Mouse (Mus musculus): ENCODE data around the gene Ripply3. TPM values are rescaled to one million over a fixed set of nuclear protein-coding genes. Genes with fewer than 3 reads are reported as not detected.
A peak's percentile ranks its signal among the peaks of the same experiment; 100 is the strongest.

Gene Ripply3
- polyA plus RNA-seq, 1 experiment from 2014 or later: 1.3 TPM

GRCm38 (mm10) chr16:94347080-94347731 lies 19.0 kb downstream of the Ripply3 start:
- Histone ChIP-seq H3K4me1 (peaks cover 8% of the 10 kb centered on the region), H3K9ac (replicated peaks) (no peak overlapping the region), H3K4me2 (replicated peaks) (no peak overlapping the region), H3K27ac (replicated peaks) (no peak overlapping the region), H3K9me3 (no peaks in the 10 kb centered on the region), H3K27me3 (no peaks in the 10 kb centered on the region), H3K4me3 (no peak overlapping the region), H3K36me3 (no peaks in the 10 kb centered on the region)
- ATAC-seq (replicated peaks): no peak
- 82% methylated on average over 7 of the region's 7 CpGs for WGBS

DNA sequence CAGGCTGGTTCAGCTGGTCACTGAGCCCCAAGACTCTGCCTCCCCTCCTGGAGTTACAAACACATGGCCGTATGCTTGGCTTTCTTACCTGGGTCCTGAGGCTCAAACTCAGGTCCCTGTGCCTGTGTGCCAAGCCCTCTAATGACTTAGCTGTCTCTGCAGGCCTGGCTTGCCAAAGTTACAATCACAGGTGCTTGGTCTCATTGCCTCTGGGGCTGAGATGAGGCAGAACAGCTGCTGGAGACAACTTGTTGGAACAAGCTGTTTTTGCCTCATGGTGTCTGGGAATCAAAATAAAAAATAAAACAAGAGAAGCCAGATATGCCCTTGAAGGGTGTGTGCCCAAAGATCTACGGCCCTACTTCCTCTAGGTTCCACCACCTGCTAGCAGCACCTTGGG lies 20.6 kb downstream of the Ripply3 start:
- no peak overlapping the region for H3K27ac ChIP-seq (replicated peaks)
- WGBS: 95% methylated on average over 2 of the region's 2 CpGs
- no peak for ATAC-seq (replicated peaks)
- H3K4me2 ChIP-seq (replicated peaks): no peak overlapping the region
- H3K4me1 ChIP-seq: peaks cover 8% of the 10 kb centered on the region
- no peaks in the 10 kb centered on the region for H3K9me3 ChIP-seq
- no peaks in the 10 kb centered on the region for H3K27me3 ChIP-seq
- H3K9ac ChIP-seq (replicated peaks): no peak overlapping the region
- no peak overlapping the region for H3K4me3 ChIP-seq
- no peaks in the 10 kb centered on the region for H3K36me3 ChIP-seq

GRCm38 (mm10) chr16:94349588-94350286 lies 21.5 kb downstream of the Ripply3 start:
- no peak for ATAC-seq (replicated peaks)
- no peaks in the 10 kb centered on the region for H3K27me3 ChIP-seq
- H3K9me3 ChIP-seq: no peaks in the 10 kb centered on the region
- WGBS: 56% methylated on average over 11 of the region's 11 CpGs
- H3K4me2 ChIP-seq (replicated peaks): no peak overlapping the region
- no peak overlapping the region for H3K27ac ChIP-seq (replicated peaks)
- no peak overlapping the region for H3K4me3 ChIP-seq
- no peaks in the 10 kb centered on the region for H3K36me3 ChIP-seq
- peaks cover 8% of the 10 kb centered on the region for H3K4me1 ChIP-seq
- no peak overlapping the region for H3K9ac ChIP-seq (replicated peaks)

DNA sequence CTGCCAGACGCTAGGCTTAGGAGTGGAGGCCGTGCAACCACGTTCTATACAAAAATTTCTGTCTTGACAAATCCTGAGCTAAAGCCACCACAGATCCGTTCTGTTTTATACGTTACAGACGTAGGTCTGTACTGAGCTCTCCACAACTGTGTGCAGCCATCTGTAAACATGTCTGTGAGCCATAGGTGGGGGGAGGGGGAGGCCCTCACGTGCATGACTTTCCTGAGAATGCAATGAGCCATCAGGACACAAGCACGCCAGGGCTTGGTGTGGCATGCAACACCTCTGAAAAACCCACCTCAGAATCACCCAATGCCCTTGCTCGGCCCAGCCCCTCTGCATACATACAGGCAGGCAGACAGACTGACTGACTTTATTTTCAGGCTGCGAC lies 22.1 kb downstream of the Ripply3 start:
- H3K4me1 ChIP-seq: peaks cover 8% of the 10 kb centered on the region
- no peaks in the 10 kb centered on the region for H3K9me3 ChIP-seq
- no peak overlapping the region for H3K4me2 ChIP-seq (replicated peaks)
- H3K27ac ChIP-seq (replicated peaks): no peak overlapping the region
- no peak overlapping the region for H3K4me3 ChIP-seq
- no peak for ATAC-seq (replicated peaks)
- no peak overlapping the region for H3K9ac ChIP-seq (replicated peaks)
- H3K27me3 ChIP-seq: no peaks in the 10 kb centered on the region
- 72% methylated on average over 10 of the region's 10 CpGs for WGBS
- no peaks in the 10 kb centered on the region for H3K36me3 ChIP-seq

- H3K4me2 ChIP-seq (replicated peaks): no peak overlapping the region
- ATAC-seq (replicated peaks): no peak
- H3K36me3 ChIP-seq: no peaks in the 10 kb centered on the region
- H3K9me3 ChIP-seq: no peaks in the 10 kb centered on the region
- no peak overlapping the region for H3K27ac ChIP-seq (replicated peaks)
- H3K4me1 ChIP-seq: peaks cover 8% of the 10 kb centered on the region
- H3K9ac ChIP-seq (replicated peaks): no peak overlapping the region
- no peak overlapping the region for H3K4me3 ChIP-seq
- whole genome bisulfite sequencing: 50% methylated on average over 9 of the region's 9 CpGs
- no peaks in the 10 kb centered on the region for H3K27me3 ChIP-seq
Observed at GRCm38 (mm10) chr16:94354450-94354849, 26.2 kb downstream of the Ripply3 start.

DNA sequence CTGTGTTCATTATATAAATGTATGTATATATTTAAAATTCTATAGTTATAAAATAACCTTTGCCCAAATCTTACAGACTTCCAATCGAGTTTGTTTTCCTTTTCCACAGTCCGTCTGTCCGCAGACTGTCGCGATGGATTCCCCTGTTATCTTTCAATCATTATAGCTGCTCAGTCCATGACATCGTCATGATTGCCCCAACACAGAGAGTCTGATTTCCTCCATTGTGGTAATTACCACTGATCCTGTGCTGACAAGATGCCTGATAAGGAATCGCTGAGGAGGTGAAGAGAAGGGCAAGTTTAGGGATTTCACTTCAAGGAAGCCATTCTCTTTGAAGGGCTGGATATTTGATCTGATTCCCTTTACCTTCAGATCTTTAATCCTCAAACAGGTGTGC lies 27.8 kb downstream of the Ripply3 start:
- ATAC-seq (replicated peaks): no peak
- WGBS: 80% methylated on average over 7 of the region's 7 CpGs
- no peak overlapping the region for H3K27ac ChIP-seq (replicated peaks)

GRCm38 (mm10) chr16:94356776-94357494 lies 28.7 kb downstream of the Ripply3 start:
- no peak overlapping the region for H3K4me2 ChIP-seq (replicated peaks)
- H3K9ac ChIP-seq (replicated peaks): no peak overlapping the region
- no peak for ATAC-seq (replicated peaks)
- H3K27me3 ChIP-seq: no peaks in the 10 kb centered on the region
- no peak overlapping the region for H3K27ac ChIP-seq (replicated peaks)
- no peak overlapping the region for H3K4me3 ChIP-seq
- peaks cover under 1% of the 10 kb centered on the region; the same call in 1 of the 2 replicates for H3K4me1 ChIP-seq
- H3K9me3 ChIP-seq: no peaks in the 10 kb centered on the region
- 87% methylated on average over 11 of the region's 11 CpGs for WGBS
- H3K36me3 ChIP-seq: no peaks in the 10 kb centered on the region

More for the DNA sequence above, 27.8 kb downstream of the Ripply3 start:
- no peak overlapping the region for H3K9ac ChIP-seq (replicated peaks)
- H3K4me2 ChIP-seq (replicated peaks): no peak overlapping the region
- no peaks in the 10 kb centered on the region for H3K36me3 ChIP-seq
- no peak overlapping the region for H3K4me3 ChIP-seq
- H3K4me1 ChIP-seq: no peaks in the 10 kb centered on the region
- H3K9me3 ChIP-seq: no peaks in the 10 kb centered on the region
- H3K27me3 ChIP-seq: no peaks in the 10 kb centered on the region

GRCm38 (mm10) chr16:94358091-94358490 lies 29.9 kb downstream of the Ripply3 start:
- Histone ChIP-seq H3K27me3 (no peaks in the 10 kb centered on the region), H3K27ac (replicated peaks) (no peak overlapping the region), H3K4me2 (replicated peaks) (no peak overlapping the region), H3K4me3 (no peak overlapping the region), H3K36me3 (no peaks in the 10 kb centered on the region), H3K9me3 (no peaks in the 10 kb centered on the region), H3K9ac (replicated peaks) (no peak overlapping the region), H3K4me1 (peaks cover 6% of the 10 kb centered on the region; the same call in 1 of the 2 replicates)
- ATAC-seq (replicated peaks): no peak
- 81% methylated on average over 3 of the region's 3 CpGs for WGBS

GRCm38 (mm10) chr16:94360578-94361350 lies 32.5 kb downstream of the Ripply3 start:
- H3K4me3 ChIP-seq: no peak overlapping the region
- H3K4me1 ChIP-seq: peaks cover 6% of the 10 kb centered on the region; the same call in 1 of the 2 replicates
- 87% methylated on average over 13 of the region's 13 CpGs for WGBS
- H3K36me3 ChIP-seq: 0 out of 2 replicates have a peak, but pooled peaks cover 3% of the 10 kb centered on the region
- H3K27ac ChIP-seq (replicated peaks): no peak overlapping the region
- H3K4me2 ChIP-seq (replicated peaks): no peak overlapping the region
- no peak for ATAC-seq (replicated peaks)
- H3K9ac ChIP-seq (replicated peaks): no peak overlapping the region
- no peaks in the 10 kb centered on the region for H3K27me3 ChIP-seq
- no peaks in the 10 kb centered on the region for H3K9me3 ChIP-seq

- 52% methylated on average over 10 of the region's 10 CpGs for WGBS
Observed at GRCm38 (mm10) chr16:94362174-94362873, 34.1 kb downstream of the Ripply3 start.

GRCm38 (mm10) chr16:94363814-94364213 lies 35.6 kb downstream of the Ripply3 start:
- Histone ChIP-seq H3K9me3 (no peaks in the 10 kb centered on the region), H3K4me3 (no peak overlapping the region), H3K4me2 (replicated peaks) (no peak overlapping the region), H3K4me1 (peaks cover 11% of the 10 kb centered on the region), H3K36me3 (0 out of 2 replicates have a peak, but pooled peaks cover 3% of the 10 kb centered on the region), H3K27me3 (no peaks in the 10 kb centered on the region), H3K9ac (replicated peaks) (no peak overlapping the region), H3K27ac (replicated peaks) (no peak overlapping the region)
- WGBS: 89% methylated on average over 4 of the region's 4 CpGs
- no peak for ATAC-seq (replicated peaks)

More at GRCm38 (mm10) chr16:94362174-94362873, 34.1 kb downstream of the Ripply3 start:
- Histone ChIP-seq H3K4me1 (peaks cover 6% of the 10 kb centered on the region; the same call in 1 of the 2 replicates), H3K36me3 (0 out of 2 replicates have a peak, but pooled peaks cover 3% of the 10 kb centered on the region), H3K9me3 (no peaks in the 10 kb centered on the region), H3K4me2 (replicated peaks) (no peak overlapping the region), H3K27ac (replicated peaks) (0 out of 2 replicates have a peak overlapping the region, but pooled peaks have one; percentile 1), H3K27me3 (no peaks in the 10 kb centered on the region), H3K4me3 (no peak overlapping the region), H3K9ac (replicated peaks) (no peak overlapping the region)
- ATAC-seq (replicated peaks): 0 out of 2 replicates have a peak, but pooled peaks have one; percentile 57
